In genomic region chr2:70573544-70574210, GRCm38 (mm10) we compare ENCODE assay signal across 13 mouse cellular contexts. TPM values are rescaled to one million over a fixed set of nuclear protein-coding genes. Genes with fewer than 3 reads are reported as not detected.
"Had no signal": no experiment of that assay in that cellular context is flagged by ENCODE, and none has a peak within 500 bp of the region (broad histone marks: within the 10 kb centered on the region; RNA-seq: fewer than 3 reads in every experiment).

No protein-coding gene starts in this region.

- H3K27ac ChIP-seq: intestine, embryonic 15.5 days; liver, embryonic 12.5 days; macrophage; neural tube, embryonic 15.5 days had no signal

- H3K4me3 ChIP-seq: intestine, embryonic 15.5 days; liver, embryonic 12.5 days; megakaryocyte, embryonic 14.5 days; myocyte; neural tube, embryonic 15.5 days had no signal

- DNase-seq: kidney, postnatal 14 days; lung, embryonic 14.5 days; lung, postnatal 14 days; thymus, adult 18-20 months; thymus, postnatal 14 days had no signal

- H3K9me3 ChIP-seq: intestine, embryonic 15.5 days; liver, embryonic 12.5 days; megakaryocyte, embryonic 14.5 days; neural tube, embryonic 15.5 days had no signal

- ATAC-seq: intestine, embryonic 15.5 days; liver, embryonic 12.5 days; midbrain, embryonic 16.5 days had no signal

- H3K9ac ChIP-seq: intestine, embryonic 15.5 days; liver, embryonic 12.5 days; lung, embryonic 14.5 days; neural tube, embryonic 15.5 days had no signal

- H3K36me3 ChIP-seq: intestine, embryonic 15.5 days; liver, embryonic 12.5 days; neural tube, embryonic 15.5 days had no signal

- H3K4me2 ChIP-seq: intestine, embryonic 15.5 days; liver, embryonic 12.5 days; lung, embryonic 14.5 days; midbrain, embryonic 11.5 days; neural tube, embryonic 15.5 days had no signal

RNA-seq across cellular contexts. Expression of gene Gad1, which starts 20.8 kb away (rescaled TPM):
- polyA plus RNA-seq: macrophage, myocyte had no signal
